Mouse (Mus musculus): Measurements from ENCODE around the gene Cnih2.
A peak's percentile ranks its signal among the peaks of the same experiment; 100 is the strongest.

The Cnih2 gene

DNA sequence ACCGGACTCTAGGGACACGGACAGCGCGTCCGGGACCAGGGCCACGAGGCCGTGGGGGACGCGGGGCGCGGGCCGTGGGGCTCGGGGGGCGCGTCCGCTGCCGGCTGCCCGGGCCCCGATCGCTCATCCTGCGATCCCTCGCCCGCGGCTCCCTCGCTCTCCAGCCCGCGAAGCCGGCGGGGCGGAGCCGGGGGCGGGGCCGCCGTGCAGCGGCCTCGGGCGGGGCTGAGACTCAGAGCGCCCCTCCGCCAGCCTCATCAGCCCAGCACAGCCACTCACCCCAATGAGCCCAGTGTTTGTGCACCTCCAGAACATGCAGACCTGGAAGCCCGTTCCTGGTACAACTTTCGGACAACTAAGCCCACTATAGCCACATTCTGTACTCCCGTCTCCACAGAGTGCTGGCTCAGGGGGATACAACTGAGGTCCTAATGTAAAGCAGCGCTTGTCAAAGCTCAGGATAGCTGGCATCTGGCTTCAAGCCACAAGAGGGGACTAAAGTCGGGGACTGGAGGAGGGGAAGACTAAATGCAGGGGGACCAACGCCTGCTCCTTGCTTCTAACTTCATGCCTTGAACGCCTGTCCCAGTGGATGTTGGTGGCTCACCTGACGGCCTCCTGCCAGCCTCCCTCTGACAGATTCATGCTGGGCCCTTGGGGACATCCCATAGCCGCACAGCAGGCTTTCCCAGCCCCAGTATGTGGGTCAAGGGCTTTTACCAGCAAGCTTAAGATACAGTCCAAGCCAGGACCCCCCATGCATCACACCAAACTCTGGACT, at the start of gene Cnih2:
Gene Cnih2, minus strand, starts transcription at position 159 of the 781 bp plus-strand sequence.
- DNase-seq (ENCODE audit: low spot score in 2 of 2), result peak; percentile 29 to 49

DNA sequence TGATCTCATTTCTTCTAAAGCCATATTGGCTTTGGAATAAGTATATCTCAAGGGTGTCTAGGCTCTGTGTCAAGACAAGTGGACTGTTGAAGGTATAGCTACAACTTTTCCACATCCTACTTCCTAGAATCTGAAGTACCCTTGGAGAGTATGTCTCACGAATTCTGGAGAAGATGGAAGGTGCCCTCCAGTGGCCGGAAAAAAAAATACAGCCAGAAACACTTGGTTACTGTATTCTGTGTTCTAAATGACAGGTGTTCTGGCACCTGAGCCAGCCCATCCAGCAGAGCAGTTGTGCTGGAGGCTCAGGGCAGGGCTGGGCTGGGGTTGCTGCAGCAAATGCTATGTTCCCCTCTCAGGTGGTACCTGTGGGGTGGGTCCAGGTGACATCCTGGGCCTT, 41.3 kb upstream of the Cnih2 start:
- DNase-seq (ENCODE audit: low spot score in 2 of 2), result peak; percentile 5 to 22

DNA sequence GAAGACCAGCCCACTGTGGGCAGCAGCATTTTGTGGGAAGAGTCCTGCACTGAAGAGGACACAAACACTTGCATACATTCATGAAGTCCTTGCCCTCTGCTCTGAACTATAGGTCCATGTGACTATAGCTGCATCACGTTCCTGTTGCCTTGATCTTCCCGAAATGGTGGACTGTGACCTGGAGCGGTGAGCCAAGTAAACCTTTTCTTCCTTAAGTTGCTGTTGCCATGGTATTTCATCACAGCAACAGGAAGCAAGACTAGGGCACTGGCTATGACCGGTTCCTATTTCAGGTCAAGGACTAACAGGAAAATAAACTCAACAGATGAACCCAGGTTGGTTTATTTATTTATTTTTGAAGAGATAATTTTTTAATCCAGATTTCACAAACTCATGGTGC, 32.9 kb upstream of the Cnih2 start:
- DNase-seq (ENCODE audit: low spot score in 2 of 2), result no peak

GRCm38 (mm10) chr19:5129770-5130169, 31.4 kb upstream of the Cnih2 start:
- no peak for DNase-seq (ENCODE audit: low spot score in 2 of 2)

DNA sequence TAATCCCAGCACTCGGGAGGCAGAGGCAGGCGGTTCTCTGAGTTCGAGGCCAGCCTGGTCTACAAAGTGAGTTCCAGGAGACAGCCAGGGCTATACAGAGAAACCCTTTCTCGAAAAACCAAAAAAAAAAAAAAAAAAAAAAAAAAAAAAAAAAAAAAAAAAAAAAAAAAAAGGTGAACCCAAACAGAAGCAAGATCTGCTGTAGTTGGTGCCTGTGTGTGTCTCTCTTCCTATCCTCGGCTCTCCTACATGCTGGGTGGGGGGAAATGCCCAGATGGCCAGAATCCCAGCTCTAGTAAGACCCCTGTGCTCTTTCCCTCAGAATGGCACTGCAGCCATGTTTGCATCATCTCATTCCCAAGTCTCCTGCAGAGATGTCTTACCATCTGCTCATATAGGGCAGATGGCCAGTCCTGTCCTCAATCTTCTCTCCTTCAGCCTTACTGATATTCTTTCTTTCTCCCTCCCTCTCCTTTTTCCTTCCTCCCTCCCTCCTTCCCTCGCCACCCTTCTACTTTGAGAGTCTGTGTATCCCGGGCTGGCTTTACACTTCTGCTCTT, 25.8 kb upstream of the Cnih2 start:
- DNase-seq (ENCODE audit: low spot score in 2 of 2), result no peak

- no peak for DNase-seq (ENCODE audit: low spot score in 2 of 2)
These were observed 24.9 kb upstream of the Cnih2 start for GRCm38 (mm10) chr19:5123241-5123640.

DNA sequence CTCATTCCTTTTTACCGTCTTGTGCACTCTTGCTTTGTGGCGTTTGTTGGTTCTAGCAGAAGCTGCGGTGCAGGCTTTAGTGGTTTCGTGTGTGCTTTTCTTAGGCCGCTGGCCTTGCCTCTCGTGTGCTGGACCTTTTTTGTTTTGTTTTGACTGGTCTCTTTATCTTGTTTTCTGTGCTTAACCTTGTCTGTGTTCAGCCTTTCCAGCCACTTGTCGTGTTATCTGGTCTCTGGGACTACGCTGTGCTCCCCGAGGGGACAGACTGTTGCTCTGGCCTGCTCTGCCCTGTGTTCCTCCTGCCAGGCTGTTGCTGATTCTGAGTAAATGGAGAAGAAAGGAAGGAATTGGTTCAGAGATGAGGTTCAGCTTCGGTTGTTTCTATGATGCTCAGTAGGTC, 24.2 kb upstream of the Cnih2 start:
- DNase-seq (ENCODE audit: low spot score in 2 of 2), result no peak

- peak in 1 of 2 experiments; percentile 17 for DNase-seq (ENCODE audit: low spot score in 2 of 2)
These were observed 20.0 kb upstream of the Cnih2 start, which contains the start of gene Klc2 for GRCm38 (mm10) chr19:5118384-5118698. Gene Klc2 (minus strand): TSS chr19:5118560.

- DNase-seq (ENCODE audit: low spot score in 2 of 2), result peak; percentile 84 to 85
These were observed 19.4 kb upstream of the Cnih2 start for GRCm38 (mm10) chr19:5117494-5118383.

- DNase-seq (ENCODE audit: low spot score in 2 of 2), result no peak
These were observed 15.5 kb upstream of the Cnih2 start for GRCm38 (mm10) chr19:5113783-5114182.

GRCm38 (mm10) chr19:5109659-5110453, 11.5 kb upstream of the Cnih2 start:
- DNase-seq (ENCODE audit: low spot score in 2 of 2), result no peak

GRCm38 (mm10) chr19:5108702-5109101, 10.4 kb upstream of the Cnih2 start:
- no peak for DNase-seq (ENCODE audit: low spot score in 2 of 2)

DNA sequence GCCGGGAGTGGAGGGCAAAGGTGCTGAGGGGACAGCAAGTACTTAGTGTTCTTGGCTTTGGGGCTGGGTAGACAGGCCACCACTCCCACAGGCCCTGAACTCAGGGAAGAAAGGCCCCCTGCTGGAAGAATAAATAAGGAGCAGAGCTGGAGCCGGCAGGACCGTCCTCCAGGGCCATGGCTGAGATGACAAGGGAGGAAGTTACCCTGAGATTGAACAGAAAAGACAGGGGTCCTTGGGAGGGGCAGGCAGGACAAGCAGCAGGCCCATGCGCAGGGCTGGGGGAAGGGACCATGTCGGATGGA, 9.9 kb upstream of the Cnih2 start:
- DNase-seq (ENCODE audit: low spot score in 2 of 2), result peak in 1 of 2 experiments; percentile 48

DNA sequence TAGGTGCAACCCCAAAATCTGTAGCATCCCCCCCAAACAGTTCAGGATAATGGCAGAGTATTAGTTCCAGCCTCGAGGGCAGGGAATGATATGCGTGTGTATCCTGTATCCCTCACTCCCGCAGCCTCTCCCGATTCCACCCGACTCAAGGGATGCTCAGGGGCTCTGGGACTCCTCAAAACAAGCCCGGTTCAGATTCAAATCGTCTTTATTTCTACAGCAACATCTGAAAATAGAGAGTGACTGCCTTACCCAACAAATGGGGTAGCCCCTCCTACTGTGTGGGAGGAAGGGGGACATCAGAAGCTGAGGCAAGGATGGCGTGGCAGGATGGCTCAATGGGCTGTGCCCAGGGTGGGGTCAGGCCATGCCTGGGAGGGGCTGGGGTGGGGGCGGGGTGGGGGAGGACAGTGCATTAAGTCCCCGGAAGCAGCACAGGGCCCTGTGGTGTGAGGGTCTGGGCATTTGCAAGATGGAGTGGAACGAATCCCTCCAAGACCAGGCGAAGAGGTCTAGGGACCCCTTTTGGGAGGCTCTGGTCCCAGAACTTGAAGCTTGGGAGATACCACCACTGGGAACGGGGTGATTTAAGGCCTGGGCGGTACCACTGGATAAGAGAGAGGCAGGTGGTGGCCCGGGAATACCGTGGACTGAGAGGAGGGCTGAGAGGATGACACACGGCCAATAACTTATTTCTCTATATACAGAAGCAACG, 9.4 kb upstream of the Cnih2 start:
- no peak for DNase-seq (ENCODE audit: low spot score in 2 of 2)

- peak; percentile 98 to 99 for DNase-seq (ENCODE audit: low spot score in 2 of 2)
These were observed 8.4 kb upstream of the Cnih2 start, which contains the start of gene Rab1b for GRCm38 (mm10) chr19:5106731-5107191. Gene Rab1b (minus strand): TSS chr19:5107072.

- DNase-seq (ENCODE audit: low spot score in 2 of 2), result peak; percentile 34 to 39
These were observed 7.8 kb upstream of the Cnih2 start for GRCm38 (mm10) chr19:5106074-5106473.

GRCm38 (mm10) chr19:5097521-5098362, 579 bp downstream of the Cnih2 start:
- DNase-seq (ENCODE audit: low spot score in 2 of 2), result no peak

DNA sequence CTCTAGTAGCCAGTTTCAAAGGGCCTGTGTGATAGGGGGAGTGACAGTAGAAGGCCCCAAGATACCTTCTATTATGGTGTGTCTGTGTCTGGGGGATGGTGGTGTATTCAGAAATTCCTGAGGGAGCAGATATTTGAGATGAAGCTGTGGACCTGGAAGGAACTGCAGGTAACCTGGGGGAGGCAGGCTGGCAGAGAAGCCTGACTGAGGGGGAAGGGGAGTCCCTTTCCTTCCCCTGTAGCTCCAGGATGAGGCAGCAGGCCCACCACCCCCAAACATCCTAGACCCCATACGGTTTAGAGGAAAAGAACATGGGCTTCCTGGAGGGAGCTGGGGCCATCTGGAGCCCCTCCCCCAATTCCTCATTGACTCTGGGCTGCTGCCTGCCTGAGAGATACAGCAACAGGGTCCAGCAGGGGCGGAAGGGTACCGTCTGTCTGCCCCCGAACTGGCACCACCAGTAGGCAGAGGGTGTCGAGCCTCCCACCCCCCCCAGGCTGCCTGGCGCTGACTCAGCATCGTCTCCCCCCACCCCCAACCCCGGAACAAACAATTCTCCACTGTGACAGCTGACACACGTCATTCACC, 2.3 kb downstream of the Cnih2 start:
- DNase-seq (ENCODE audit: low spot score in 2 of 2), result no peak

DNA sequence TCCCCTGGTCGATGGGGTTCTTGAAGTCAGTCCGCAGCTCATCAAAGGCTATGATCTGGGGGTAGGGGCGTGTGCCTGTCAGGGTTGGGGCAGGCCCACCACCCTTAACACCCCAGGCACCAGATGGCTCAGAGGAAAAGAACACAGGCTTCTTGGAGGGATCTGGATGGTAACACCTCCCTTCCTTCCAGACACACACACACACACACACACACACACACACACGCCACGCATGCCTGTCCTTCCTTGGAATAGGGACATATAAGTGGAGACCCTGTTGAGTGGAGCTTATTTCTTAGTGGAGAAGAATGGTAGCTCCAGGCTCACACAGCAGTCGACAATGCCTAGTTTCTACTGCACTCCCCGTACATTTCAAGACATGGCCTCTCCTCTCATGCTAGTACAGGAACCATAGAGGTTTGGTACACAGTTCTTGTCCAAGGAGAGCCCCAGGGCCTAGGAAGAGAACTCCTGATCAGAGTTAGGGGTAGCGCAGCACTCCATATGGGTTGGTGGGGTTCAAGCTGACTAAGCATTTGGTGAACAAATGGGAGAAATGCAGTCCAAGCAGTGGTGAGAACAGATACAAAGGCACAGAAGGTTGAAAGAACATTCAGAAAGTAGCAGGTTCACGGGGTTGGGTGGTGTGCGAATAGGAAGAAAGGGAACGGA, 3.4 kb downstream of the Cnih2 start:
- DNase-seq (ENCODE audit: low spot score in 2 of 2), result no peak
